12 mouse cellular contexts compared by ENCODE assay signal in genomic region chr7:132402377-132403084, GRCm38 (mm10).
DNase-seq lines count a peak whose midpoint lies in the region; ATAC-seq and TF ChIP-seq lines count a peak whose summit lies in the region.
"Had no signal": no experiment of that assay in that cellular context is flagged by ENCODE, and none has a peak within 500 bp of the region (broad histone marks: within the 10 kb centered on the region; RNA-seq: fewer than 3 reads in every experiment).

No protein-coding gene starts in this region.

- intact Hi-C loops in left cerebral cortex, postnatal 4 days (cut with DNase I): no loop called here

- no peak overlapping the region for H3K4me2 ChIP-seq in lung, postnatal 0 days (replicated peaks; ENCODE audit: low read depth, low read length)
- H3K4me2 ChIP-seq in liver, embryonic 14.5 days (ENCODE audit: low read depth): no peak overlapping the region
- no peak overlapping the region for H3K4me2 ChIP-seq in midbrain, embryonic 16.5 days (ENCODE audit: low read length)
- H3K4me2 ChIP-seq: embryonic facial prominence, embryonic 13.5 days; midbrain, embryonic 13.5 days had no signal

- ATAC-seq in lung, postnatal 0 days: peak; percentile 88
- peak; percentile 81 for ATAC-seq in liver, embryonic 14.5 days (ENCODE audit: insufficient read depth)
- no peak for ATAC-seq in midbrain, embryonic 16.5 days
- ATAC-seq: midbrain, embryonic 13.5 days had no signal

- H3K27me3 ChIP-seq in lung, postnatal 0 days (replicated peaks; ENCODE audit: insufficient read depth, low read length): no peaks in the 10 kb centered on the region
- no peaks in the 10 kb centered on the region for H3K27me3 ChIP-seq in liver, embryonic 14.5 days (ENCODE audit: control insufficient read depth, insufficient read depth, low read length)
- no peaks in the 10 kb centered on the region for H3K27me3 ChIP-seq in splenic B cell, adult 2 months (ENCODE audit: control insufficient read depth, insufficient read depth, low read length, poor library complexity, severe bottlenecking)
- H3K27me3 ChIP-seq in midbrain, embryonic 16.5 days (ENCODE audit: control insufficient read depth, insufficient read depth, low read depth, low read length): no peaks in the 10 kb centered on the region
- H3K27me3 ChIP-seq: embryonic facial prominence, embryonic 13.5 days; midbrain, embryonic 13.5 days had no signal

- TF ChIP-seq CTCF in lung, postnatal 0 days (IDR thresholded peaks at IDR 0.05): peak; percentile 38
- TF ChIP-seq CTCF in liver, embryonic 14.5 days (IDR thresholded peaks at IDR 0.05; ENCODE audit: low read depth): 0 out of 2 replicates have a peak, but pooled peaks have one; percentile 31

- H3K9me3 ChIP-seq in lung, postnatal 0 days (ENCODE audit: low read length): no peaks in the 10 kb centered on the region
- no peaks in the 10 kb centered on the region for H3K9me3 ChIP-seq in liver, embryonic 14.5 days (ENCODE audit: control insufficient read depth, low read length)
- H3K9me3 ChIP-seq in midbrain, embryonic 16.5 days (replicated peaks; ENCODE audit: control insufficient read depth, low read length, poor library complexity, severe bottlenecking): no peaks in the 10 kb centered on the region
- H3K9me3 ChIP-seq: embryonic facial prominence, embryonic 13.5 days; midbrain, embryonic 13.5 days had no signal

- no peaks in the 10 kb centered on the region for H3K36me3 ChIP-seq in lung, postnatal 0 days (ENCODE audit: insufficient read depth, low read length)
- no peaks in the 10 kb centered on the region for H3K36me3 ChIP-seq in liver, embryonic 14.5 days (replicated peaks; ENCODE audit: control insufficient read depth, insufficient read depth, low read depth)
- no peaks in the 10 kb centered on the region for H3K36me3 ChIP-seq in splenic B cell, adult 2 months (ENCODE audit: control insufficient read depth, insufficient read depth, low read length, poor library complexity, severe bottlenecking)
- no peaks in the 10 kb centered on the region for H3K36me3 ChIP-seq in midbrain, embryonic 16.5 days (ENCODE audit: control insufficient read depth, insufficient read depth, low read length)
- H3K36me3 ChIP-seq: embryonic facial prominence, embryonic 13.5 days; G1E; midbrain, embryonic 13.5 days had no signal

- peak overlapping the region; percentile 20; the same call in 1 of the 2 replicates for H3K27ac ChIP-seq in lung, postnatal 0 days (ENCODE audit: low read length)
- no peak overlapping the region for H3K27ac ChIP-seq in liver, embryonic 14.5 days
- H3K27ac ChIP-seq in midbrain, embryonic 16.5 days (ENCODE audit: low read length): no peak overlapping the region
- H3K27ac ChIP-seq: embryonic facial prominence, embryonic 13.5 days had no signal

- no peak overlapping the region for H3K4me3 ChIP-seq in lung, postnatal 0 days (ENCODE audit: low read depth, low read length)
- no peak overlapping the region for H3K4me3 ChIP-seq in liver, embryonic 14.5 days (ENCODE audit: insufficient read depth in 1 of 2, low read depth in 2 of 2, low read length in 2 of 2)
- H3K4me3 ChIP-seq in midbrain, embryonic 16.5 days (ENCODE audit: low read depth, low read length): no peak overlapping the region
- H3K4me3 ChIP-seq: embryonic facial prominence, embryonic 13.5 days; midbrain, embryonic 13.5 days had no signal

- no peak overlapping the region for H3K9ac ChIP-seq in lung, postnatal 0 days (replicated peaks; ENCODE audit: low read depth)
- no peak overlapping the region for H3K9ac ChIP-seq in liver, embryonic 14.5 days (replicated peaks)
- H3K9ac ChIP-seq in midbrain, embryonic 16.5 days (ENCODE audit: low read depth, low read length): no peak overlapping the region
- H3K9ac ChIP-seq: embryonic facial prominence, embryonic 13.5 days; midbrain, embryonic 13.5 days had no signal

- peaks cover 6% of the 10 kb centered on the region; the same call in 1 of the 2 replicates for H3K4me1 ChIP-seq in lung, postnatal 0 days (ENCODE audit: insufficient read depth, low read depth, low read length)
- peaks cover 6 to 17% of the 10 kb centered on the region in 2 experiments for H3K4me1 ChIP-seq in liver, embryonic 14.5 days (replicated peaks; ENCODE audit: control insufficient read depth in 2 of 2, insufficient read depth in 2 of 2, low read length in 1 of 2)
- H3K4me1 ChIP-seq in midbrain, embryonic 16.5 days (ENCODE audit: control insufficient read depth, insufficient read depth, low read length): peaks cover 4% of the 10 kb centered on the region; the same call in 1 of the 2 replicates

- 43% methylated on average over 10 of the region's 10 CpGs for WGBS in lung, postnatal 0 days
- 19% methylated on average over 10 of the region's 10 CpGs for whole genome bisulfite sequencing in liver, embryonic 14.5 days (ENCODE audit: insufficient replicate concordance)
- 89% methylated on average over 10 of the region's 10 CpGs for WGBS in midbrain, embryonic 16.5 days

- TF ChIP-seq EP300 in lung, postnatal 0 days (IDR thresholded peaks at IDR 0.05): peak; percentile 40; the same call in 1 of the 2 replicates
- TF ChIP-seq EP300 in liver, embryonic 14.5 days (IDR thresholded peaks at IDR 0.05; ENCODE audit: low read depth): peak; percentile 70

- DNase-seq in lung, postnatal 0 days (ENCODE audit: low spot score): peak; percentile 86
- DNase-seq in lung, postnatal 10 days: no peak
- peak; percentile 69 for DNase-seq in c-Kit-positive CD71-positive TER-119-negative erythroid progenitor cells, embryonic 14.5 days (ENCODE audit: low read depth)
- DNase-seq in liver, embryonic 14.5 days (ENCODE audit: low read depth in 3 of 3, low spot score in 3 of 3): peak; percentile 26 to 52 (median 35)
- peak; percentile 88 for DNase-seq in splenic B cell, adult 2 months (ENCODE audit: low read depth, low spot score)
- DNase-seq in left cerebral cortex, postnatal 4 days: no peak
- no peak for DNase-seq in embryo, embryonic 9.5 days (ENCODE audit: extremely low spot score)
- DNase-seq: kidney, adult 2 months had no signal

Comparison
In these comparisons a context has a peak if more than half of its experiments do, and no peak if none do; other contexts are left out.
1. DNase-seq: peak in lung, postnatal 0 days (single experiment), c-Kit-positive CD71-positive TER-119-negative erythroid progenitor cells, embryonic 14.5 days (single experiment), liver, embryonic 14.5 days (3 of 3) and splenic B cell, adult 2 months (single experiment); none in lung, postnatal 10 days (single experiment), left cerebral cortex, postnatal 4 days (single experiment) and embryo, embryonic 9.5 days (single experiment).